Mouse (Mus musculus): ENCODE measurements around the gene Dedd. TPM values are rescaled to one million over a fixed set of nuclear protein-coding genes. Genes with fewer than 3 reads are reported as not detected.
"Not testable (repeated sequence)": the region's sequence is repeated elsewhere in the genome, so short reads cannot be mapped to it uniquely, and the experiment has no call there.

Dedd gene
- total RNA-seq, 2 experiments from 2014 or later: 32.4 to 35.5 TPM

DNA sequence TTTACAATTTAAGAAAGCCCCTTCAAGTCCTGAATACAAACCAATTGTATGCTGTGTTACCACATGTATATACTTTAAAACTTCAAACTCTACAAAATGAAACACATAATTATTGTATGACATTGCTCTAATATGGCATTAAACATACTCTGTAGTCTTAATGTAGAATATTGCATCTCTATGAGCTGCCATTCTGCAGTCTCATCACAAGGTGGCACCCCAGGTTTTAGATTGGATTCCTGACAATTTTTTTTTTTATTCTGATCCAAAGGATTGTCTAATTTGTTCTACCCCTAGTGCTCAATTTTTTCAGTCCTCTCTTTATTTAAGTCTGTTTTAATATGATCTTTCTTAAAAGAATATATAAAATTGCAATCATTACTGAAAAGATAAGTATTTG is 7.5 kb upstream of the Dedd start:
- Histone ChIP-seq H3K27ac (no peak overlapping the region), H3K4me3 (no peak overlapping the region)
- peak; percentile 76 for TF ChIP-seq CTCF (IDR thresholded peaks at IDR 0.05)
- no peak for DNase-seq
- intact Hi-C loops (cut with DNase I): no loop called here

DNA sequence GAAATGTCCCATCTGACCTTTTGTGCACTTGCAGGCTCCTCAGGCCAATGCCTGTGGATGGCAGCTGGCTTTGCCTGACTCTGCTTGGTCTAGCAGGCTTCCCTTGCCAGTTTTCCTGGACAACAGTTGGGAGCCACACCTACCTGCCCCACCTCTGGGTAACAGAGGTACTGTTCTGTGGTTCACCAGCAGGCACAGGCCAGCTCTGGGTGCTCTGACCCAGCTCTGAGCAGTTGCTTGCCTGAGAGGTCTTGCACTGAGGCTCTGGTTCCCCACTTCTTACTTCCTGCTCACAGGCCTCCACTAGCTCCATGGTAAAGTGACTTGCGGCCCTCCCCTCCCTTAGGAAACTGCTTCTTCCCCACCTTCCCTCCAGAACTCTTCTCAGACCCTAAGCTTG is 6.9 kb upstream of the Dedd start:
- DNase-seq: no peak
- TF ChIP-seq CTCF (IDR thresholded peaks at IDR 0.05): no peak
- intact Hi-C loops (cut with DNase I): loop anchor here (2.0 kb wide), 2 partner anchors 37 to 157 kb away; no protein-coding TSS in a partner anchor
- H3K27ac ChIP-seq: no peak overlapping the region
- H3K4me3 ChIP-seq: no peak overlapping the region

DNA sequence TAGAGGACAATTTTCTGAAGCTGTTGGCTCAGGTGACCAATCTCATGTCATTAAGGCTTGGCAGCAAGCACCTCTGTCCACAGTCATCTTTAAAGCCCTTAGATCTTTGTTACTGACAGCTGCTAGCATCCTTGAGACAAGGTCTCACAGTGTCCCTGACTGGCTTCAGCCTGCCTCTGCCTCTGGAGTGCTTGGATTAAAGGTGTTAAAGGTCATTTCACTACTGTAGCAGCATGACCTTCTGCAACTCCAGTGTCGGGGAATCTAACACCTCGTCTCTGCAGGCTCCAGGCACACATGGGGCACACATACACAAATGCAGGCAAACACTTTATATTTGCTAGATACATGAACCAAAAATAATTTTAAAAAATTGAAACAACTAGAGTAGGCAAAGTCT is 3.4 kb upstream of the Dedd start:
- intact Hi-C loops (cut with DNase I): no loop called here
- no peak for DNase-seq
- no peak overlapping the region for H3K27ac ChIP-seq
- no peak overlapping the region for H3K4me3 ChIP-seq
- TF ChIP-seq CTCF (IDR thresholded peaks at IDR 0.05): no peak

DNA sequence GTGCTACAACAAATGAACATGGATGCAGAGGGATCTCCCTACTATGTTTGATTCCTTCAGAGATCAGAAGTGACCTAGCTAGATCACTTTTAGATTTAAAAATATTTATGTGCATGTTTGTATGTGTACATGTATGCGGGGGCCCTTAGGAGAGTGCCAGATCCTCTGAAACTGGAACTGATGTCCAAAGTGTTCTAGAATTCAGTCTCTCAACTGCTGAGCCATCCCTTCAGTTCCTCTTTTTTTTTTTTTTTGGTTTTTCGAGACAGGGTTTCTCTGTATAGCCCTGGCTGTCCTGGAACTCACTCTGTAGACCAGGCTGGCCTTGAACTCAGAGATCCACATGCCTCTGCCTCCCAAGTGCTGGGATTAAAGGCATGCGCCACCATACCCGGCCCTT is 2.4 kb upstream of the Dedd start:
- DNase-seq; intact Hi-C loops (cut with DNase I): not testable (repeated sequence)

DNA sequence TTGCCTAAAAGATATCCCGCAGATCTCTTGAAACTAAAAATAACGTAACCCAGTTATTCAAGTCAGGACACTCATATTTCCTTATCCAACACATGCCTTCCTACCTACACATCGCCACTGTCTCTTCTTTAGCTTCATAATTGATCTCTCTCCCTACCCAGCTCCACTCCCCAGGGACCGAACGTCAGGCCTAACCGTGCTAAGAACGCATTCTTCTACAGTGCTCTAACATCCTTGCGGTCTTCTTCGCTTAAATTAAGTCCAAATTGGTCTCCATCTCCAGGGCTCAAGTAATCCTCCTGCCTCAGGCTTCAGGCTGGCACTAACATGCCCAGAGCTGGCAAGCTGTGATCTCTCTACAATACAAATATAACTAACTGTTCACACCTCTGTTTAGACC is 701 bp upstream of the Dedd start:
- no peak for DNase-seq

More for the DNA sequence above, 2.4 kb upstream of the Dedd start:
- H3K27ac ChIP-seq, H3K4me3 ChIP-seq: not testable (repeated sequence)

DNA sequence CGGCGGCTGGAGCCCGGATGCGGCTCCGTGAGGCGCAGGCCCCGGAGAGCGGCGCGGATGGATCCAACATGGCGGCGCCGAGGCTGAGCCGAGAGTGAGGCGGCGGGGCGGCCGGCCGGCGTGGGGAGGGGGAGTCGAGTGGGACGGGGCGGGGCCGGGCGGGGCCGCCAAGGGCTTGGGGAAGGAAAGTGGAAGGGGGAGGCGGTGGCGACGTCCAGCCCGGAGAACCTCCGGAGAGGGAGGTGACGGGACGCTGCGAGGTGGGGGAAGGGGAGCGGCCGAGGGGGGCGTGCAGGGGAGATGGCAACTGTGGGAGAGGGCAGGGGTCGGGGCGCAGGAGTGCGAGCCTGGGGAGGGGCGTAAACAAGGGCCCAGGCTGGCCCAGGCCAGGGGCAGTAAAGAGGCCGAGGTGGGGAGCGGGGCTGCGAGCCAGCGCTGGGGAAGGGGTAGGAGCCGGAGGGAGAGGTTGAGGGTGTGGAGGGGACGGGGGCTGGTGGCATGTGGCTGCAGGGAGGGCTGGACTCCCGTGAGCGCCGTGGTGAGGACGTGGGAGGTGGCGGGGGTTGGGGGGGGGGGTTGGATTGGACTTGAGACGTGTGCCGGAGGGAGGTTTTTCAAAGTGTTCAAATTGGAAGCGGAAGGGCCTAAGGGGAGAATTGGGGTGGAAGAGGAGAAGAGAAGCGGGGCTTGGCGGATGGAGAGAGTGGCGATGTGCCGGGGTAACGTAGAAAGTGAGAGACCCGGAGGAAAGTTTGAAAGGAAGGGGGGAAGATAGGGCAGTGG is 679 bp downstream of the Dedd start:
- DNase-seq: peak; percentile 31
- H3K4me3 ChIP-seq: peak overlapping the region; percentile 83
- no peak for TF ChIP-seq CTCF (IDR thresholded peaks at IDR 0.05)
- intact Hi-C loops (cut with DNase I): loop anchor here (1.0 to 2.0 kb wide), 2 partner anchors 16 to 35 kb away; partner anchors contain the start of genes Nit1, Pfdn2 and Ufc1
- H3K27ac ChIP-seq: peak overlapping the region; percentile 97

More for the DNA sequence above, 701 bp upstream of the Dedd start:
- intact Hi-C loops (cut with DNase I): loop anchor here (2.0 kb wide), 1 partner anchor 33 kb away; the partner anchor contains the start of gene Ufc1
- Histone ChIP-seq H3K4me3 (peak overlapping the region; percentile 83), H3K27ac (peak overlapping the region; percentile 97)
- no peak for TF ChIP-seq CTCF (IDR thresholded peaks at IDR 0.05)

DNA sequence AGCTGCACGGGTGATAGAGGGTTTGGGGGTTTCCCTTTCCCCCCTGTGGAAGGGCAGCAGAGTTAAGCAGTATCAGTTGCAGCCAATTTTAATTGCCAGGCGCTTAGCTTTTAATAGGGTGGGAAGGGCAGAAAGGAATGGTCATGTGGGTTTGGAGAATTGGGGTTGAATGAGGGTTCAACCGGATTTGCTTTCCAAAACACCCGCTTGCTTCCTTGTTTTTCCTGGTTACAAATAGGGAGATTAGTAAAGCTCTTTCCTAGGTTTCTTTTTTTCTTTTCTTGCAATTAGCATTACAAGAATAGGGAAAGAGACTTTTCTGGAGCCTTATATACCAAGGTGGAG is 1.2 kb downstream of the Dedd start:
- Histone ChIP-seq H3K4me3 (peak overlapping the region; percentile 83), H3K27ac (peak overlapping the region; percentile 97)
- intact Hi-C loops (cut with DNase I): no loop called here
- TF ChIP-seq CTCF (IDR thresholded peaks at IDR 0.05): no peak
- no peak for DNase-seq

DNA sequence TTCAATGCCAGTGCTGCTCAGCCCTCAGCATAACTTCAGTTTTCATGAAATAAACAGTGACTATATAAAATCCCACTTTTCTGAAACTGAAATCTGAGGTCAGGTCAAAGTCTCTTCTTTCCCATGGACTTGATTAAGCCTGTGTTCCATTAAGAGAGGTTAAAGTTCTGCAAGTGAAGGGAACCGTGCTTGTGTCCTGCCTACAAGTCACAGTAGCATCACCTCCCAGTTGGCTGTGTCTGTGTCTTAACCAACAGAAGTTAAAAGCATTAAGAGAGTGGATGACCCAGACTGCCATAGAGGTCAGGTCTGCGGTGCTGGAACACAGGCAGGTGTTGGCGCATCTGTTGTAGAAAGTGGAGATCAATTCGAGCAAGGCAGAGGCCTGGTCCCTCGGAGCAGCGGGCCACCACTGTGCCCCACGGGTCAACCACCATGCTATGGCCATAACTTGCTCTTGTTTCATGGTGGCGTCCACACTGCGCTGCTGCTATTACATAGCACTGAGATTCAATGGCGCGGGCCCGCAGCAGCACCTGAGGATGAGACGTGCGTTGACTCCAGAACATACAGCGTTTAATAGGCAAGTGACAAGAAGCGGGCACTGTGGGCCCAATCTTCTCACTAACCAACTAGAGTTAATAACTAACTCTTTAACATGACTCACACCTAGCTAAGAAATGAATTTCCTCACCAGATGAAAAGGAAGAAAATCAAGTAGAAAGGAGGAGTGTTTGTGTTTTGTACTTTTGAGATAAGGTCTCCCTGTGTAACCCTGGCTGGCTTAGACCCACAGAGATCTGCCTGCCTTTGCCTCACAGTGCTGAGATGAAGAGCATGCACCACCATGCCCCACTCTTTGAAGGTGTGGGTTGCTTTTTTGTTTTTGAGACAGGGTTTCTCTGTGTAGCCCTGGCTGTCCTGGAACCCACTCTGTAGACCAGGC is 13.6 kb downstream of the Dedd start:
- TF ChIP-seq CTCF (IDR thresholded peaks at IDR 0.05): no peak
- Histone ChIP-seq H3K27ac (no peak overlapping the region), H3K4me3 (no peak overlapping the region)
- intact Hi-C loops (cut with DNase I): loop anchor here (10.0 kb wide), 1 partner anchor 228 kb away; the partner anchor contains the start of gene Cfap126
- no peak for DNase-seq

DNA sequence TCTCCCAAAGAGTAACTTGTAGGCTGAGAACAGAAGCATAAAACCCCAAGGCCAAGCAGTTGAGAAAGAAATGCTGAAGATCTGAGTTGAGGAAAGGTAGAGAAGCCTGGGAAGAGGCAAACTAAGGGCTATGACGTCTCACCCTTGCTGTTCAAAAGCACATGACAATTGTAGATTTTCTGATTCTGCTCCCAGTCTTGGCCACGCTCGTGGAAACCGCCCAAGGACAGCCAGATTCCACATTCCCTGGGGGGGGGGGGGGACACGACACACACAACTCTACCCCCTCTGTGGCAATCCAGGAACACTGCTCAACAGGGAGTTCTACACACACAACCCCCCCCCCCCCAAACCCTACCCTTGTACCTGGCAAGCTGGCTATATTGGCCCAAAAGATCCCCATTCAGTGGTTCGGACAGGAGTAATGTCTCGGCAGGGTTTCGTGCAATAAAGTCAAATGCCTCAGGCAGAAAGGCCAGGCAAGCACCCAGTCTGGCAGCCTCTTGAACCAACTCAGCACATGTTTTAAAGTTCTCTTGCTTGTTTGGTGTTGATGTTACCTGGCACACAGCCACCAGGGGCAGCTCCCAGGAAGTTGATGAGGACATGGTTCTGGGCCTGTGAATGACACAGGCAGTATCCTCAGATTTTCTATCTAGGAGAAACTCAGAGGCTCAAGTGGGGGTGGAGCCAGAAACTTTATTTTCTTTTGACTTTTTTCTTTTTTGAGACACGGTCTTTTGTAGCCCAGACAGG is 15.2 kb downstream of the Dedd start:
- Histone ChIP-seq H3K27ac (peak overlapping the region; percentile 94), H3K4me3 (peak overlapping the region; percentile 85)
- intact Hi-C loops (cut with DNase I): loop anchor here (10.0 kb wide), 1 partner anchor 229 kb away; the partner anchor contains the start of gene Cfap126
- TF ChIP-seq CTCF (IDR thresholded peaks at IDR 0.05): no peak
- DNase-seq: peak; percentile 65

DNA sequence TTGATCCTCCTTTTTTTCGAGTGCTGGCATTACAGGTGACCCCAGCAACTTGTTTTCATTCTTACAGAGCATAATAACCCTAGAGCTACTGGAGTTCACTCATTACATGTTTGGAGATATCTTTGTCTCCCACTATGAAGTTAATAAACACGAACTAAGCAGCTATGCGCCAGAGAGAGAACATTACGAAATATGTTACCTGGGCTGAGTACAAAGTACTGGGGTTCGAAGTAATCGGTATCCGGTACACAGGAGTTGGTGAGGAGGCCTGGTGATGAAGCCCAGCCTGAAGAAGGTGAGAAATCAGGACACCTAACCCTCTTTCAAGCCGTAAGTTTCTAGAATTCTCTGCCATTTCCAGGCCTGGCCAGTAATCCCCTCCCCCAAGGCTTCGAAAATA is 15.8 kb downstream of the Dedd start:
- peak overlapping the region; percentile 85 for H3K4me3 ChIP-seq
- TF ChIP-seq CTCF (IDR thresholded peaks at IDR 0.05): no peak
- intact Hi-C loops (cut with DNase I): loop anchor here (1.0 to 10.0 kb wide), 2 partner anchors 15 to 230 kb away; partner anchors contain the start of genes Cfap126 and Dedd
- peak overlapping the region; percentile 94 for H3K27ac ChIP-seq
- DNase-seq: no peak

DNA sequence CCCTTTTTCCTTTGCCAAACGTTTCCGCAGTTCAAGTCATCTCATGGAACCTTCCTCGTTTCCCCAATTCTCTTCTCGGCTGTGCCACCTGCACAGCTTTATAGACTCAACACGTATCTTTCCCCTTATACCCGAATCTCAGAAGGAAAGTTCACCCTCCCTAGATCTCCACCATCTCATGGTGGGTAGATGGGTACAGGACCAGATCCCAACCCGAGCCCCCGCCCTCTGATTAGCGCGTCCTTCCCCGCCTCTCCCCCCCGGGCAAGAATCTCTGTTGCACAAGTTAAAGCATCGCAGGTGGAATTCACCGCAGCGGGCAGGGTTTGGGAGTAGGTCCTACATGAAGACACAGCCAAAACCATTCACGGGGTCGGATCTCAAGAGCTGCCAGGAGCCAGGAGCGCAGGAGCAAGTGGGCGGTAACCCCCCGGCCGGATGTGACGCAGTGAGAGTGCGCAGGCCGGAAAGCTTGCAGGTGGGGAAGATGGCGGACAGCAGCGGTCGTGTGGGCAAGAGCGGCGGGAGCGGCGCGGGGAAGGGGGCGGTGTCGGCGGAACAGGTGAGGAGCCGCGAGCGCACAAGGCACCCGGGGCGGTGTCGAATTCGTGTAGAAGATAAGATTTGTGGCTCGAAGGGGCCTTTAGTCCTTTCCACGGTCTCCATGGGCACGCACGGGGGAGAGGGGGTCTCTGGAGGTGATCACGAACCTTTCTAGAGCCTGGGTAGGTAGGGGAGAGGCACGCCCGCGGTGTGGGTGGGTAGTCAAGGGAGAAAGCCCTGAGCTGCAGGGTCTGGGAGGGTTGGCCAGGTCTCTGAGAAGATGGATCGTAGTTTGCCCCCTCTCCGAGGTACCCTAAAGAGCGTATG is 16.5 kb downstream of the Dedd start, which contains the start of the genes Nit1 and Pfdn2:
Gene Nit1, minus strand, starts transcription at position 422 of the 870 bp plus-strand sequence.
Gene Pfdn2, plus strand, starts transcription at position 446 of the 870 bp plus-strand sequence.
- H3K4me3 ChIP-seq: peak within 1 kb of the TSS; percentile 85
- peak; percentile 95 for DNase-seq
- H3K27ac ChIP-seq: peak within 1 kb of the TSS; percentile 94
- intact Hi-C loops (cut with DNase I): loop anchor here (1.0 to 10.0 kb wide), 2 partner anchors 16 to 231 kb away; partner anchors contain the start of genes Cfap126 and Dedd
- TF ChIP-seq CTCF (IDR thresholded peaks at IDR 0.05): no peak

All from gastrocnemius, adult 2 months (tissue).